Mouse (Mus musculus) small intestine, adult 2 months (tissue): ENCODE data around the gene Actl10.
A peak's percentile ranks its signal among the peaks of the same experiment; 100 is the strongest.

Experiments
- CTCF ChIP-seq: fragments of 200-500 bp; IDR thresholded peaks from 2 replicates; pipeline ENCODE4 v1.5.1; 2012; ENCODE audit warnings: low read depth, mild to moderate bottlenecking, control low read depth, inconsistent platforms, low read length, moderate library complexity, mixed read lengths; ENCODE audit not compliant: insufficient replicate concordance, insufficient read length; ENCODE audit errors: extremely low read depth
- POLR2A ChIP-seq: fragments of 200-500 bp; IDR thresholded peaks from 2 replicates; pipeline ENCODE4 v1.6.1; 2012; ENCODE audit warnings: low read depth, mild to moderate bottlenecking, control low read depth, inconsistent platforms, low read length, moderate library complexity

DNA sequence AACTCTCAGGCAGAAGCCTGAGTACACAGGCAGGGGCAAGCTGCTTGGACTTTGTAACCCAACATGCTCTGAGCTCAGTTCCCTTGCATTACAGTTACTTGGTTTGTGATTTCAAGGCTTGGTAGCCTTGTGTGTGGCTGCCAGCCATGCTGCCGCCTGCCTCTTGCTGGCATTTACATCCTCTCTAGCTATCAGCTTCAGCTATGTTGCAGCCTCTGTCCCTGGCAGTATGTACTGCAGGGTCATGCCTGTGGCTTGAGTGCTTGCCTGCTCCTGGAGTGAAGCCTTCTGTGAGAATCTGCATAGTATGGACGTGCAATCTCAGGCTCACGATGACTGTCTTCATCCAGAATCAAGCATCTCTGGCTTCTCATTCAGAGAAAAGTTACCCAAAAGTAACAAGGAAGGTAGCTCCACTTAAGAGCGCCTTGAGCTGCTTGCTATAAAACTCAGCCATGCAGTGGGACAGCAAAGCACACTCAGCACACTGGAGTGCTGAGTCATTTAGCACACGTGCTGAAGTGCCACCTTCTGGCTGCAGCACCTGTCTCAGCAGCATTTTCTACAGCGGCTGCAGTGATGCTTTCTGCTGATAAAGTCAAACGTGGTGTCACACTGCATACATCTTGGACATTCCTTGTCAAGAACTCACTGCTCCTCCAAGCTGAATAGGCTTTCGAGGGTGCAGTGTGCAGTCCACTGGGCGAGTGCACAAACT is 43.9 kb upstream of the Actl10 start:
- TF ChIP-seq CTCF (peak; percentile 28; the same call in 1 of the 2 replicates), POLR2A (no peak)
